Mouse (Mus musculus) gastrocnemius, adult 2 months (tissue): ENCODE measurements around the gene 0610040J01Rik. TPM values are rescaled to one million over a fixed set of nuclear protein-coding genes. Genes with fewer than 3 reads are reported as not detected.
A peak's percentile ranks its signal among the peaks of the same experiment; 100 is the strongest.
"Not testable (repeated sequence)": the region's sequence is repeated elsewhere in the genome, so short reads cannot be mapped to it uniquely, and the experiment has no call there.

ENCODE experiments used
- DNase-seq: peaks from one replicate; pipeline ENCODE4 v3.0.0; 2022
- H3K27ac ChIP-seq: fragments of 200-600 bp; 2 replicates; pipeline ENCODE4 v1.8.1; 2022; ENCODE audit warnings: mild to moderate bottlenecking
- H3K4me3 ChIP-seq: fragments of 200-600 bp; 2 replicates; pipeline ENCODE4 v1.8.1; 2022; ENCODE audit warnings: mild to moderate bottlenecking, moderate library complexity
- CTCF ChIP-seq: fragments of 200-600 bp; IDR thresholded peaks from 2 replicates; pipeline ENCODE4 v1.8.1; 2022; ENCODE audit warnings: antibody characterized with exemption, mild to moderate bottlenecking, moderate library complexity
- intact Hi-C: fragments of 180-260 bp; cut with DNase I; formaldehyde crosslinking; loops from one replicate; pipeline ENCODE4 v1.15.1; 2025
- total RNA-seq, 2 experiments: library from RNA; stranded (reverse); gene quantifications; 2 replicates each; pipeline ENCODE4 v1.2.3; 2021

0610040J01Rik gene
- total RNA-seq, 2 experiments from 2014 or later: 5.6 to 11.4 TPM

DNA sequence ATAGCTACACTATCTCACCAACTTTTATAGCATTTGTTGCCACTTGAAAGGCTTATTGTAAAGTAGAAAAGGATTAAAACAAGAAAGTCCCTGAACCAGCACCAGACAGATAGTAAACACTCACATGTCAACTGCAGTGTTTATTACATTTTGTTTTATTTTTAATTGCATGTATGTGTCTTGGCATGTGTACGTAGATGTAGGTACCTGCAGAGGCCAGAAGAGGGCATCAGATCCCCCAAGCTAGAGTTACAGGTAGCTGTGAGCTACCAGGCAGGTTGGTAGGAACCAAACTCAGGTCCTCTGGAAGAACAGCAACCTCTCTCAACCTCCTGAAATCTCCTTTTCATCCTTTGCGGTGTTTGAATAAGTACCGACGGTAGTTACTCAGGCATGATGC is 74.9 kb downstream of the 0610040J01Rik start:
- intact Hi-C loops: no loop called here
- TF ChIP-seq CTCF: no peak; the same call in 1 of the 2 replicates

DNA sequence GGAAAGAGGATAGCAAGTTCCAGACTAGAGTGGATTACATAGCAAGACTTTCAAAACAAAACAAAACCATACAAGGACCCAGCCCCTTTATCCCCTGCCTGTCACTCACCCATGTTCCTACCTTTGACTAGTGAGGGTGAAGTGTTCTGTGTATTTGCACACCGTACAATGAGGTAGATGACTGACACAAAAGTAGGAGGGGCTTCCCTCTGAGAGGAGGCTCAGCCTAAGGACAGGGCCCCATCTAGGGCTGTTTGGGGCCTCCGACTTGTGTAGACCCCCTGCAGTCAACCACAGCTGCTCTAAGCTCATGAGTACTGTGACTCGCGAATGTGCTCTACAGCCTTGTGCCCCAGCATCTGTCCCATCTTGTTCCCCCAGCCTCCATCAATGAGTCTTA is 79.1 kb downstream of the 0610040J01Rik start:
- no peak for TF ChIP-seq CTCF
- DNase-seq: no peak
- intact Hi-C loops: no loop called here
- no peak overlapping the region for H3K27ac ChIP-seq
- no peak overlapping the region for H3K4me3 ChIP-seq

More for the DNA sequence above, 74.9 kb downstream of the 0610040J01Rik start:
- DNase-seq: no peak
- Histone ChIP-seq H3K27ac (no peak overlapping the region), H3K4me3 (no peak overlapping the region)

GRCm38 (mm10) chr5:63891912-63892311 is 79.7 kb downstream of the 0610040J01Rik start:
- Histone ChIP-seq H3K4me3 (no peak overlapping the region), H3K27ac (no peak overlapping the region)
- DNase-seq: no peak
- no peak for TF ChIP-seq CTCF
- intact Hi-C loops: no loop called here

DNA sequence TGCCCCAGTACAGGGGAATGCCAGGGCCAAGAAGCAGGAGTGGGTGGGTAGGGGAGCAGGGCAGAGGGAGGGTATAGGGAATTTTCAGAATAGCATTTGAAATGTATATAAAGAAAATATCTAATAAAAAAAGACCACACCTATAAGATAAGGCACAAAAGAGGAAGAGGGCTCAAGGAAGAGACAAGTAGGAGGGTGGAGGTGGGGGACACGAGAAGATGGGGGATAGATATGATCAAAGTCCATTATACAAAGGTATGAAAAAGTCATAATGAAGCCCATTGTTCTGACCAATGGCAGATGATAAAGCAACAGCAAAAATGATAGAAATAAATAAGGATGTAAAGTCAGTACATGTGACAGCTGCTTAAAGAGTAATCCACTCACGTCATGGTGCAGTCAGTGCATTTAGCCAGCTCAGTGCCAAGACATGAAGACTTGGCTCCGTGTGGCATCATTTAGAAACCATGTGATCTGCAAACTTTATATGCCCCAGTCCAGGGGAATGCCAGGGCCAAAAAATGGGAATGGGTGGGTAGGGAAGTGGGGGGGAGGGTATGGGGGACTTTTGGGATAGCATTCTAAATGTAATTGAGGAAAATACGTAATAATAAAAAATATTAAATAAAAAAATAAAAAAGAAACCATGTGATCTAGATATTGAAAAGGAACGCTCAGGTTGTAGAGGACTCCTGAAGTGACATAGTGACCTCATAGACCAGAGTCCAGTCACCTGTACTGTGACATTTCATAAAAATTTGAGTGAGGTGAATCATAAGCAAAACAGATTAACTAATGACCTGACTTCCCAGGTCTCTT is 85.0 kb downstream of the 0610040J01Rik start:
- intact Hi-C loops, DNase-seq: not testable (repeated sequence)

DNA sequence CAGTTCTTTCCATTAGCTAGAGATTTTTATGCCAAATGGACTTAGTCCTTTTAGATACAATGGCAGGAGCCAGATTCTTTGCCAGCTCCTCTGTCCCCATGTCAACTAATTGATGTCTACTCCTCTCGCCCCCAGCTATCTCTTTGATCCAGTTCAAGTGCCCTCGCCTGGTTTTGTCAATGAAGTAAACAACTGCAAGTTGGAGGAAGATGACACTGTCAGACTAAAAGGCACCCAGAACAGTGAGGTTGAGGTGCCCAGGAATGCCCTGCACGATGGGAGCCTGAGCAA is 85.6 kb downstream of the 0610040J01Rik start:
- Histone ChIP-seq H3K4me3 (no peak overlapping the region), H3K27ac (no peak overlapping the region)
- no peak for DNase-seq
- intact Hi-C loops: no loop called here
- TF ChIP-seq CTCF: no peak

More for the DNA sequence above, 85.0 kb downstream of the 0610040J01Rik start:
- not testable (repeated sequence) for H3K27ac ChIP-seq, H3K4me3 ChIP-seq

DNA sequence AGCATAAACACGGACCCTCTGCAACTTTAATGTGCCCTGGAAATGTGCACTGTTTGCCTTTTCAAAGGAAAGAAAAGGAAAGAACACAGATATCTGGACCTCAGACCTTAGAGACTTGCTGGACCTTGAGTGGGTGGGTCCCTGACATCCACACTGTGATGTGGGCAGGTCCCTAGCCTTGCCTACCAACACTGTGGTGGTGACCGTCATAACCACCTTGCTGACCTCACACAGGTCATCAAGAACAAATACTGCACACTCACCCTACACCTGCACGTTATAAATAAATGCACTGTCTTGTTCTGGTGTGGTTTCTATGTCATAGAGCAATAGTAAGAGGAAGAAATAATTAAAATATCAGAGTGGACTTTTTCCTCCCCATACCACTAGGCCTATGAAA is 91.2 kb downstream of the 0610040J01Rik start:
- intact Hi-C loops: loop anchor here (10.0 kb wide), 1 partner anchor 381 kb away; no protein-coding TSS in a partner anchor
- no peak overlapping the region for H3K27ac ChIP-seq
- TF ChIP-seq CTCF: no peak
- H3K4me3 ChIP-seq: no peak overlapping the region
- no peak for DNase-seq

DNA sequence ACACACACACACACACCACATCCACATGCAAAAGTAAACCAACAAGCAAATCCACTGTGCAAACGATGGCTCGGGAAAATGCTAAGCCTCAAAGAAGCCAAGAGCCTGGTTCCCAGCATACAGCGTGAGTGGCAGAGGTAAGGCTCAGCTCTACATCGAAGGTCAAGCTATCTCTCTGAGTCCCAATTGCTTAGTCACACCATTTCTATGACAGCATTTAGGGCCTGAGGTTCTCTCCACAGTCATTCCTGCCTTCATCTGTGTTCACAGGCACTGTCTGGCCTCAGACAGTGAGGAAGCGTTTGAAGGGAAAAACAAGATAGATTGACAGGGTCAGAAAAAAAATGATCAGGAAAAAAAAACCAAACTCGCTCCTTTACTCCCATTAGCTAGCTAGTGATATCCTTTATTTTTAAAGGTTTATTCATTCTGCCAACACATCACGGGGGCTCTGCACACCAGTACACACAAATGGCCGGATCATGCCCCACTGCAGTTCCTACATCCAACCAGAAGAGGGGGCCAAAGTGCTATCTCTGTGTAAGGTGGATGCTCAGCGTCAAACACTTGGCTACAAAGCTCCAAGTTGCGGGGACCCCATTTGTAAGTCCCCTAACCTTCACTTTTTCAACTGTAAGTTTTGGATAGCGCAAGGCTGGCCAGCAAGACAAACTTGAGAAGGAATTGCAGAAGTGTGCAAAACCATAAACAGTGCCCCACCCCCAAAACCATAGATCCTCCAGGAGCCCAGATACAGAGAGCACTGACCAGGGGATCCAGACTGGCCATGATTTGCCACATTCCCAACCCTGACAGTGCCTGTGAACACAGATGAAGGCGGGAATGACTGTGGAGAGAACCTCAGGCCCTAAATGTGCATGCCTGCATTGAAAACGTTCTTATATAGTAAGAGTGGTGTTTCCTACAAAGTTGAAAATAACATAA is 94.3 kb downstream of the 0610040J01Rik start:
- peak; percentile 100 for TF ChIP-seq CTCF
- peak; percentile 81 for DNase-seq
- H3K4me3 ChIP-seq: no peak overlapping the region
- H3K27ac ChIP-seq: no peak overlapping the region
- intact Hi-C loops: loop anchor here (1.0 to 10.0 kb wide), 3 partner anchors 62 to 378 kb away; partner anchors contain the start of gene Rell1

- no peak for DNase-seq
- H3K27ac ChIP-seq: no peak overlapping the region
- H3K4me3 ChIP-seq: no peak overlapping the region
- no peak for TF ChIP-seq CTCF
- intact Hi-C loops: loop anchor here (2.0 to 10.0 kb wide), 2 partner anchors 61 to 377 kb away; partner anchors contain the start of gene Rell1
Observed at GRCm38 (mm10) chr5:63907513-63907912, 95.3 kb downstream of the 0610040J01Rik start.

- no peak for DNase-seq
- intact Hi-C loops: no loop called here
- H3K27ac ChIP-seq: no peak overlapping the region
Observed at GRCm38 (mm10) chr5:63910171-63910960, 98.2 kb downstream of the 0610040J01Rik start.

GRCm38 (mm10) chr5:63914896-63915295 is 102.7 kb downstream of the 0610040J01Rik start:
- no peak for TF ChIP-seq CTCF
- no peak for DNase-seq
- H3K4me3 ChIP-seq: no peak overlapping the region
- intact Hi-C loops: no loop called here
- no peak overlapping the region for H3K27ac ChIP-seq

More at GRCm38 (mm10) chr5:63910171-63910960, 98.2 kb downstream of the 0610040J01Rik start:
- no peak for TF ChIP-seq CTCF
- no peak overlapping the region for H3K4me3 ChIP-seq

- no peak overlapping the region for H3K4me3 ChIP-seq
- no peak for DNase-seq
- intact Hi-C loops: no loop called here
- no peak overlapping the region for H3K27ac ChIP-seq
- TF ChIP-seq CTCF: no peak
Observed at GRCm38 (mm10) chr5:63916457-63917139, 104.4 kb downstream of the 0610040J01Rik start.

- TF ChIP-seq CTCF: no peak
- Histone ChIP-seq H3K4me3 (no peak overlapping the region), H3K27ac (no peak overlapping the region)
- DNase-seq: no peak
- intact Hi-C loops: no loop called here
Observed at GRCm38 (mm10) chr5:63918201-63918600, 106.0 kb downstream of the 0610040J01Rik start.
